Mouse (Mus musculus) liver (tissue): ENCODE results near the gene Rpl5.
"Not testable (repeated sequence)": the region's sequence is repeated elsewhere in the genome, so short reads cannot be mapped to it uniquely, and the experiment has no call there.

ENCODE experiments used
- DNase-seq: peaks from one replicate; pipeline ENCODE4 v3.0.0-alpha.2; 2020; ENCODE audit warnings: mixed read lengths

Gene Rpl5

DNA sequence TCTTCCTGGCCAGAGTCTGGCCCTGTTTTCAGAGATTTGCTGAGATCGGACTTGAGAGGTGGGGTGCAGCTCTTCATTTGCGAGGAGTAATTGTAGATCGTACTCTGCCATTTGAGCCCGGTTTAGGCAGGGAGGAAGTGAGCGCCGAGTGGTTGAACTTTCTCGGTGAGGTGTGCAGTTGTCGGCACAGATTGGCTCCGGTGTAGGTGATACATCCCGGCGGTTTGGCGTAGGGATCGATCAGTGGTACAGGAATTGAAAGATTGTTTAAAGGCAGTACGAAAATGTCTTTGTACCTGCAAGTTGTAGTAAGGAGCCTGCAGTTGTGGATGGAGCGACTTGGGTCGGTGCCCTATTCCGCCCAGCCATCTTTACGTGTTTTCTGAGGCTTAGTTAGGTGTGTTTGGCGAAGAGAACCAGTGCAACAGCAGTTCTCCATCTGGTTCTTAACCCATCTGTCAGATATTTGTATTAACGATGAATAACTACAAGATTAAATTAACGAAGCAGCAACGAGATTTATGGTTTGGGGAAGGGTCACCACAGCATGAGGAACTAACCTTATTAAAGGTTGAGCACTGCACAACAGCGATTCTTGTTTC, 813 bp downstream of the Rpl5 start:
- no peak for DNase-seq

- no peak for DNase-seq
These were observed 4.0 kb downstream of the Rpl5 start for GRCm38 (mm10) chr5:107904325-107904724.

GRCm38 (mm10) chr5:107908514-107909110, 8.3 kb downstream of the Rpl5 start:
- DNase-seq: no peak

- no peak for DNase-seq
These were observed 9.4 kb downstream of the Rpl5 start for GRCm38 (mm10) chr5:107909668-107910067.

DNA sequence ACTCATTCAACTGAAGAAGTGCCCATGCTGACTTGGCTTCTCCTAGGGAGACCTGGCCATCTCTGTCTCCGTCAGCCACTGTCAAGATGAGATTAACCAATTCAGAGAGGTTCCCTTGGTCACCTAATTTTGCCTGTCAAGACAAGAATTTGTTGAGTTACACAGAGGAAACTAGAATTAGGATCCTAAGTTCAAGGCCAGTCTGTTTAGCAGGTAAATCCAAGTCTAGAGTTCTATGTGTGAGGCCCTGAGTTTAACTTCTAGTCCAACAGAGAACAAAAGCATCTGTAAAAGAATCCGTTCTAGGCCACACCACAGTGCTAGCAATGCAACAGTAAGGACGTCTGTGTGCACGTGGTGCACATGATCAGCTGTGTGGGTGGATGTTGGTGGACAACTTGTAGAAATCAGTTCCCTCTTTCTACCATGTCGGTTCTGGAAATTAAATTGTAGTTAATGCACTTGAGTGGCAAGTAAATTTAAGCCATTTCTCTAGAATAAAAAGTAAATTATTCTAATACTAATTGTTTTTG, 9.8 kb downstream of the Rpl5 start:
- DNase-seq: no peak

GRCm38 (mm10) chr5:107911012-107911411, 10.7 kb downstream of the Rpl5 start:
- no peak for DNase-seq

GRCm38 (mm10) chr5:107915280-107915679, 15.0 kb downstream of the Rpl5 start:
- DNase-seq: no peak

DNA sequence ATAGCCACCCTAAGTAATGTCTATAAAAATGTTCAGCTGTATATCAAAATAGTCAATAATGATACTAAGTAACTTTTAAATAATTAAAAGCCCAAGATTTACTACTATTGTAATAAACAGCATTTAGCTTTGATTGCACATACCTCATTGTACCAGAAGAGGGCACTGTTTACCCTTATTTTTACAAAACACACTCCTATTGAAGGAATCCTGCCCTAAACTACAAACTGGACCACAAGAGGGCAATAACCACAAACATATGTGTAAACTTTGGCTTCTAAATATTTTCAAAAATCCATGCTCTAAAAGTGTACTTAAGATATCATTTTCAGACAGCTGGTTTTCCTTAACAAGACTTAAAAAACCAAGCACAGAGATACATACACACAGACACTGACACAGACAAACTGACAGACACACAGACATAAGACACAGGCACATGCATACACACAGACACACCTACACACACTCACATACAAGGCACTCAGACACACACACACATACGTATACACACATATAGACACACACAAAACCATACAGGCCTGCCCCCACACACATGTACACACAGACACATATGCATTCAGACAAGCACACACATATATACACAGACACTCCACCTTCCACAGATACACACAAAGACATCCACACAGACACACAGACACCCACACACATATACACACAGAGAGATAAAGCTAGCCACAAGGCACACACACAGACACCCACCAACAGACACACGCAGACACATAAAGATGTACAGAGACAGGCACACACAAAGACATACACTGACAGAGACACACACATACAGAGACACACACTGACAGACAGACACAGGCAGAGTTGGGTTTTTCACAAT, 21.3 kb downstream of the Rpl5 start:
- DNase-seq: no peak

DNA sequence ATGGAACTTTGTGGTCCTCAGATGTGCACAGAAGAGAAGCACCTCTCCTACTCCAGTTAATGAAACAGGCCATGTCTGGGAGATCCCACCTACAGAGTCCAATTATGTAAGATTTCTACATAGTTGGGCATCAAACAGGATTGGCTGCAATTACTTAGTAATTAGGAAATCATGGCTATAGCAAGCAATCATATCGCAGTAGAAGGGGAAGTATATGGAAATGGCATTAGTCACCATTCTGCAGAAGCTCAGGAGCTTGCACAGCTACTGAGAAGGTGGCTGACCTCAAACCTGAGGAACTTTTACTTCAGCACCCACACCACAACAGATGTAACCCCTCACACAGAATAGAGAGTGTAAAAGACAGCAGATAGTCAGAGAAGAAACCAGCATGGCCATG, 22.5 kb downstream of the Rpl5 start:
- no peak for DNase-seq

DNA sequence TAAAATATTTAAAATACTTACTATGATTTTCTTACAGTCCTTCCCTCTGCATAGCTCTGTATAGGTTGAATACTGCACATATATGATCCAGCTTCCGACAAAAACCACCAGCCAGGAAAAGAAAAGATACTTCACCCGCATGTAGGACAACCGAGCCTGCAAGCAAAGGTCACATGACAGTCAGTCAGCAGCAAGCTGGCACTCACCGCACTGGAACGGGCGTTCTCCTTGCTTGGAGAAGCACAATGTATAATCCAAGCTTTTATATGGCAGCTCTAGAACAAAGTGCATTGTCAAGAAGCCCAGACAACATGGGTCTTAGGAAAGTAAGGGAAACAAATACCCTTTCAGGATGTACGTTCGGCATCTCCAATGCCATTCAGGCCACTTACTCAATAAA, 24.3 kb downstream of the Rpl5 start:
- DNase-seq: no peak

GRCm38 (mm10) chr5:107926550-107927249, 26.4 kb downstream of the Rpl5 start:
- DNase-seq: peak; percentile 14

DNA sequence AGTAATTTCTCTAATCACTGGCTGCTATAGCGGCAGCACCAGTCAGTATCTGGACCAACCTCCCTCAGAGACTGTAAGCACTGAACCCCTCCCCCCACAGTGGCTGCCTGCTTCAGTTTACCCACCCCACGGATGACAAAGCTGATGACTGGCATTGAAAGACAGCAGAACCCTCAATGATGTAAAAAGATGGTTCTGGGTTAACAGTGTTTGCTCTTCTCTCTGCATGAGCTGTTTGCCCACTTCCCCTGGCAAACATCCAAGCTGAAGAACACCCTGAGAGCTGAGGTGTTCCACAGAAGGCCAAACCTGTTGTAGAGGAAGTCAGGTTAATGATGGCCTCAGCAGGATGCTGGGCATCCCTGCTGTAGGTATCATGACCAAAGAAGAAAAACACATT, 32.3 kb downstream of the Rpl5 start:
- no peak for DNase-seq

DNA sequence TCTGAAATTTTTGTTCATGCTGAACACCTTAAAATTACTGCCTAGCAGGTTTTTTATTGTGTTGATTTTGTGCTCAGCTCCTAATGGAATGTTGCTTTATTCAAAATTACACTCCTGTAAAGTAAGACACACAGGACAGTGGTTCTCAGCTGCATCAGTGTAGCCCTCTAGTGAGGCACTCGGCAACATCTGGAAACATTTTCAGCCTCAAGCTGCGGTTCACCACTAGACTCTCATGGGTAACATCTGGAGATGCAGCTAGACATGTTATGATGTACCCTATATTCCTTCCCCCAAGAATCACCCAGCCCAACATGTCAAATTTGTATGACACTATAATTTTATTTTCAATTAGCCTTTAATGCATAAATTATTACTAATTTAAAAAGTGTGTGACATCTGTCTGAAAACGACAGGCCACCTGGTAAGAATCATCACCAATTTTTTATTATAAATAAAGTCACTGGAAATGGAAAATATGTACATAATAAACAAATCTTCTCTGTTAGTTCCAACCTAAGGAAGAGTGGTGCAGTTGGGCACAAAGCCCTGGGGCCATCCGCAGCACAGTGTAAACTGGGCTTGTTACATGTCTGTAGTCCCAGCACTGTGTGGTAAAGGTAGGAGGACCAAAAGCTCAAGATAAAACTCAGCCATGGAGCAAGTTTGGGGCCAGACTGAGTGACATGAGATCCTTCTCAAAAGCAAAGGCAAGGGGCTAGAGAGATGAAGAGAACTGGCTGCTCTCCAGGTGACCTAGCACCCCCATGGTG, 33.1 kb downstream of the Rpl5 start:
- no peak for DNase-seq

DNA sequence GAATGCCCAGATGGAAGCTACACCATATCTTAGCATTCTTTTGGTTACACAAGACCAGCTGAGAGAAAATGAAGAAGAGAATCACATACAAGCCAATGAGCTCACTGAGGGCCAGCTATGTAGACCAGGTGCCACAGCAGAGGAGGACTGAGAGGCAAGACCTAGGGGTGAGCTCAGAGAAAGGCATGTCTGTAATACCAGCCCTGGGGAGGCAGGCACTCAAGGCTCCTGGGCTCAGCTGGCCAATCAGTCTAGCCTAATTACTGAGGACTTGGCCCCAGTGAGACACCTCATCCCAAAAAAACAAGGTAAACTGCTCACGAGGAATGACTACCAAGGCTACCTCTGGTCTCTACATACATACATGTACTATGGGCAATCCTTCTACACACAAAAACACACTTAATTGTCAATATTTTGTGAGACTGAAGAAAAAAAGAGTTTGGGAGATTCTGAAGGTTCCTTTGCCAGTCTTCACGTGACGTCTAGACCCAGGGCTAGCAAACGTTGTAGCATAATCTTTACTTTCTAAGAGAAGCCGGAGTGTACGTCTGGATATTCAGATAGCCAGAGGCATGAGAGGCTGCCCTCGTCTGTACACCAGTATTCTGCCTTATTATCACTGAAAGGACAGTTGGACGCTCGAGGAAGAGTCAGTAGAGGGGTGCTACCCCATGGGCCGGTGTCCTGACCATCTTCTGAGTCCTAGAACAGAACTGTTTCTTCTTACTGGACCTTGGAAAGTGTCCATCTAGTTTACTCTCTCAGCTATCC, 34.7 kb downstream of the Rpl5 start:
- DNase-seq: no peak

DNA sequence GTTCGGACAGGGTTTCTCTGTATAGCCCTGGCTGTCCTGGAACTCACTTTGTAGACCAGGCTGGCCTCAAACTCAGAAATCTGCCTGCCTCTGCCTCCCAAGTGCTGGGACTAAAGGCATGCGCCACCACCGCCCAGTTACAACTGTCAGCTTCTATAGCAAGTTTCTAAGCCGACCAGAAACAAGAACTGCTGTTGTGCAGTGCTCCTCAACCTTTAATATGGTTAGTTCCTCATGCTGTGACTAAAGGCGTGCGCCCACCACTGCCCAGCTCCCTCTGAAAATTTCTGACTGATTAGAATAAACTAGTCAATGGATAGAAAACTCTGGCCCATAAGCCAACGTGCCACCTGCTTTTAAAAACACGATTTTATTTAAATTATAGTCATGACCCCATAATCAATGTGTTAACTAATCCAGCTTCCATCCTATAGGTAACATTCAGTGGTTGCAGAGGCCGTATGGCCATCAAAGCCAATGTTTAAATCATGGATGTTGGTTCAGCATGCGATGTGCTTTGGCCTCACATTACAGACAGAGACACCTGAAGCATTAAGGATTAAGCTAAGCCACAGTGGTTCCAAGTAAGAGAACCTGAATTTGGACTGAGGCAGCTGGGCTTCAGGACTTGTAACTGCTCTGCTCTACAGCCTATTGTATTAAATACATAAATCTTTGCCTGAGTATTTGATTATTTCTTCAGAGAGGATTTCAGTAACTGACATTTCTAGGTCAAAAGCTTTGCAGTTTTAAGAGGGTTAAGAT, 36.5 kb downstream of the Rpl5 start:
- no peak for DNase-seq

GRCm38 (mm10) chr5:107938483-107938882, 38.2 kb downstream of the Rpl5 start:
- DNase-seq: not testable (repeated sequence)

DNA sequence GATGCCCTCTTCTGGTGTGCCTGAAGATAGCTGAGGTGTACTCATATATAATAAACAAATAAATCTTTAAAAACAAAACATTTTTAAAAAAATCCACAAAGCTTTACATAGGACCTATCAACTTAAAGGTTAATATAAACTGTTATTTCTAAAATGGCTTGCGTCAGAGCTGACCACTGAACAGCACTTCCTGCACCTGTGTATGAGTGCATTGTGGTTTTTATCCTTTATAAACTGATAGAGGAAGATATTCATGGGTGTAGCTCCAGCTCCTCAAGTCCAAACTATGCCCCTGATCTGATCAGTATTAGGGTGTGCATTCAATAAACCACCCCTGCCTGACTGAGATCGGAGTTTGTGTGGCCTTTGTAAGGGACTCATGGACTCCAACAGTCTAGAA, 38.6 kb downstream of the Rpl5 start:
- DNase-seq: no peak

DNA sequence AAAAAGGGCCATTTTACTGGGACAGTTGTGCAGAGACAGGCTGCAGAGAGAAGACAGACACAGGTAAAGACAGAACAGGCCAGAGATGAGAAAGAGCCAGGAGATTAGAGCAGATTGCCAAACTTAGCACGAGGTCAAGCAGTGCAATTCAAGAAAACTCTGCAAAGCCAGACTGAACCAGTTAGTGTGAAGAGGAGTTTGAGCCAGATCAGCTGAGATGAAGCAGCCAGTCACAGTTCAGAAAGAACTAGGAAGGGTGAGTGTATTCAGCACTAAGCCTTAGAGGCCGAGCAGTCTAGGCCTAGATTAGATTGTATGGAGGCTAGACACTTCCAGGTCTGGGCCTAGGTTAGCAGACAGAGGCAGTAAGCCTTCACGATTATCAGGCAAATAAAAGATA, 39.4 kb downstream of the Rpl5 start:
- DNase-seq: no peak

DNA sequence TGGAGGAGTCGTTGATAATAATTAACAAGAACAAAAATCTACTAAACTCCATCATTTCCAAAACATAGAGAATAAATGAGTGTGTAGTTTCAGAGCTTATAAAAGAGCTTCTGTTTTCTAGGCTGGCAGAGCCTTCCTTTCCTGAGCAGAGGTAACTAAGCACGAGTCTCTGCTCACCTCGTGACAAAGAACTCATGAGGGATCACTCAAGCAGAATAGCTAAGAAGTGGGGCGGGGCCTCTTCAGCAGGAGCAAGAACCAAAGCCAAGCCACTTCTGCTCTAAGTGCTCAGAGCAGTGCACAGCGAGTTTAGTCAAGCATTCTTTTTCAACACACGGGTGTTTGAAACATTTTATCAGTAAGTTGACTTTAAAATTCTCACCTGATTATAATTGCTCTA, 40.9 kb downstream of the Rpl5 start:
- no peak for DNase-seq

DNA sequence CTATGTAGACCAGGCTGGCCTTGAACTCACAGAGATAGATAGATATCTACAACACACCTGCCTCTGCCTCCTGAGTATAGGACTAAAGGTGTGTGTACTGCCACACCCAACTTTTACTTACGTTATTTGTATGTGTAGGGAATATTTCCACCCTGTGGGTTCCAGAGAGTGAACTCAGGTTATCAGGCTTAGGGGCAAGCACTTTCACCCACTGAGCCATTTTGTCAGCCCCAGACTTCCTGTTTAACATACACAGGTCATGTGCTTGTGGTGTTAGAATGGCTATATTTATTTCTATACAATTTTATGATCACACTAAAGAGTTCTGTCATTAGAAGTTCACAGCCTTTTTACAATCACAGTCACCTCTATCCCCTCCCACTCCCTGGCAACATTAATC, 42.6 kb downstream of the Rpl5 start:
- DNase-seq: no peak

DNA sequence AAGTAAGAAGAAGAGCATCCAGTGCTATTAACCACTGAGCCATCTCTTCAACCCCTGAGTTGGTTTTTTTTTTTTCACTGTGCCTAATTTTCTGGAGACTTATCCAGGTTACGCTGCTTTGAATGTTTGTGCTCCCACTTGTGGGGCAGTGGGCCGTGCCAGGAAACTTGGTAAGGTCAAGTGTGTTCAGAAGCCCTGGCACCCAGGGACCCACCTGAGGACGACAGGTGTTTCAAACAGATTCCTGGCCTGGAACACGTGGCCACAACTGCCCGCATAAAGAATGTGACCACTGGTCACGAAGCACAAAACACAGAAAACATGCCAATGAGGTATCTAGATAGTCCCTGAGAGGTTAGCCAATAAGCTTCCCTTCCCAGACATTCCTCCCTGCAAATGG, 43.2 kb downstream of the Rpl5 start:
- no peak for DNase-seq
